Mouse (Mus musculus): ENCODE measurements around the gene Ndst2. TPM values are rescaled to one million over a fixed set of nuclear protein-coding genes. Genes with fewer than 3 reads are reported as not detected.

The Ndst2 gene
- total RNA-seq, 2 experiments from 2014 or later, result 10.6 to 10.8 TPM

- intact Hi-C loops (cut with DNase I), result no loop called here
- DNase-seq, result no peak
Measured at GRCm38 (mm10) chr14:20702096-20702740, 32.1 kb downstream of the Ndst2 start.

DNA sequence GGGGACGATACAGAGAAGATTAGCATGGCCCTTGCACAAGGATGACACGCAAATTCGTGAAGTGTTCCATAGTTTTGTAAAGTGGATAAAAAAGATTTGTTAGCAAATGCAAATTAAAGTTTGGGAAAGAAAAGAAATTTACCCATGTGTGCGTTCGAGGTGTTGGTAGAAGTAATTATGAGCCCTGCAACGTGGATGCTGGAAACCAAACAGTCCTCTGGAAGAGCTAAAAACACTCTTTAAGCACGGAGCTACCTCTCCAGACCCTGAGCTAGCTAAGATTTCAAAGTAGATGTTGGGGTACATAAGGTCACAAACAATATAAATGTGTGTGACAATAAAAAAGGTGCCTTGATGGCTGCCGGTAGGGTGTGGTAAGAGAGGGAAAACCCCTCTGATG lies 32.8 kb downstream of the Ndst2 start:
- no peak for DNase-seq
- intact Hi-C loops (cut with DNase I), result no loop called here

- intact Hi-C loops (cut with DNase I), result no loop called here
- DNase-seq, result no peak
Measured at GRCm38 (mm10) chr14:20700362-20700761, 34.0 kb downstream of the Ndst2 start.

DNA sequence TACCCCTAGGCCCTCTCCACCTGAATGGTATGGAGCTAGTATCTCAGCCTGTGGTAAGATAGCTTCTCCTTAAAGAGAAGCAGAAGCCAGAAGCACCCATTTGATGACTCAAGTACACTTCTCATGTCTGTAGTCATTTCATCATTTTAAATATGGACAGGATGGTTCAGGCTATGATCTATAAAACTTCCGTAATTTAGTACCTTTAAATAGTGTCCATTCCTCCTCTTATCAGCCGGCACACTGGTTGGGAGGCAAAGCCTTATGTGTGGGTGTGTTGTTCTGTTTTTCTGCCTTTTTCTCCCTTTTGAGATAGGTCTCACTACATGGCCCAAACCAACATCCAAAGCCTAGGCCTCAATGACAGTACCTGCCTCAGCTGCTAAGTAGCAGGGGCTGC lies 35.8 kb downstream of the Ndst2 start:
- intact Hi-C loops (cut with DNase I), result no loop called here
- DNase-seq, result no peak

- intact Hi-C loops (cut with DNase I), result no loop called here
- peak; percentile 35 to 36 for DNase-seq
Measured at GRCm38 (mm10) chr14:20696986-20697385, 37.4 kb downstream of the Ndst2 start.

DNA sequence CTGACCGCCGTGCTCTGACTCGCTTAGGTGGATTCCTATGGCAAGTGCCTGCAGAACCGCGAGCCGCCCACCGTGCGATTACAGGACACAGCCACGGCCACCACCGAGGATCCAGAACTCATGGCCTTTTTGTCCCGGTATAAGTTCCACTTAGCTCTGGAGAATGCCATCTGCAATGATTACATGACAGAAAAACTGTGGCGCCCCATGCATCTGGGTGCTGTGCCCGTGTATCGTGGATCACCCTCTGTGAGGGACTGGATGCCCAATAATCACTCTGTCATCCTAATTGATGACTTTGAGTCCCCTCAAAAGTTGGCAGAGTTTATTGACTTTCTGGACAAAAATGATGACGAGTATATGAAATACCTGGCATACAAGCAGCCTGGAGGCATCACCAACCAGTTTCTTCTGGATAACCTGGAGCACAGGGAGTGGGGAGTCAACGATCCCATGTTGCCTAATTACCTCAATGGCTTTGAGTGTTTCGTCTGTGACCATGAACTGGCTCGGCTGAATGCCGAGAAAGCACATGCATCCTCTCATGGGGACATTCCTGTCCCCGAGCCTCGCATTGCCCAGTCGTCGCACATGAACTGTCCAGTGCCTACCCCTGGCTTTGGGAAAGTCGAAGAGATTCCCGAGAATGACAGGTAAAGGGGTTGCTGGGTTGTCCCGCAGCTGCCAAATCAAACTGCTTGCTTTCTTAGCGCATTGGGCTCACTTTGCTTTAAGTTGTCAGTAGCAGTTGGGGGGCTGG lies 38.4 kb downstream of the Ndst2 start:
- intact Hi-C loops (cut with DNase I), result no loop called here
- peak in 1 of 2 experiments; percentile 30 for DNase-seq

DNA sequence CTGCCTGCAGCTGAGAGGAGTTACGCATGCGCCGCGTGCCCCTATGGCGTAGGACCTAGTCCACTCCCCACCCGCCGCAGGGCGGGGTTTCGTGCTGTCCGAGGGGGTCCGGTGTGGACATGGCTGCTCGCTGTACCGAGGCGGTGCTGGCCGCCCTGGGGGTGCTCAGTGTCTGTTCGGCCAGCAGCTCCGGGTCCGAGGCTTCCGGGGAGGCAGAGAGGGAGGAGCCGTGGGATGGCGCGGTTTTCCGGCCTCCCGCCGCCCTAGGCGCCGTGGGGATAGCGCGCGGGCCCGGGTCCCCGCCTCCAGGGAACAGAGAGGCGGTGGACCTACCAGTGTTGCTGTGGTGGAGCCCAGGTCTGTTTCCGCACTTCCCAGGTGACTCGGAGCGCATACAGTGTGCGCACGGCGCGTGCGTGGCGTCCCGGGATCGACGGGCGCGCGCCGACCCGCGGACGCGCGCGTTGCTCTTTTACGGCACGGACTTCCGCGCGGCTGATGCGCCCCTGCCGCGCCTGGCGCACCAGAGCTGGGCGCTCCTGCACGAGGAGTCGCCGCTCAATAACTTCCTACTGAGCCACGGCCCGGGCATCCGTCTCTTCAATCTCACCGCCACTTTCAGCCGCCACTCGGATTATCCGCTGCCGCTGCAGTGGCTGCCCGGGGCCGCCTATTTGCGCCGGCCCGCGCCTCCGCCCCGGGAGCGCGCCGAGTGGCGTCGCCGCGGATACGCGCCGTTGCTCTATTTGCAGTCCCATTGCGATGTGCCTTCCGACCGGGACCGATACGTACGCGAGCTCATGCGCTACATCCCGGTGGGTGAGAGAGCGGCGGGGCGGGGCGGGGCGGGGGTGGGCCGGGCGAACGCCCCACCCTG lies 39.2 kb downstream of the Ndst2 start, which contains the start of gene Fut11:
Gene Fut11 (plus strand): TSS at position 85 of the 877 bp plus-strand sequence.
- intact Hi-C loops (cut with DNase I), result loop anchor here (5.0 kb wide), 1 partner anchor 53 kb away; the partner anchor contains the start of gene Usp54

GRCm38 (mm10) chr14:20694185-20694883 lies 40.0 kb downstream of the Ndst2 start:
- intact Hi-C loops (cut with DNase I), result loop anchor here (5.0 kb wide), 1 partner anchor 52 kb away; the partner anchor contains the start of gene Usp54
- peak in 1 of 2 experiments; percentile 23 for DNase-seq

More for the DNA sequence above, 39.2 kb downstream of the Ndst2 start, which contains the start of gene Fut11:
- peak; percentile 84 to 85 for DNase-seq

- intact Hi-C loops (cut with DNase I), result loop anchor here (2.0 to 5.0 kb wide), 2 partner anchors 19 to 51 kb away; partner anchors contain the start of genes Sec24c and Usp54
- DNase-seq, result no peak
Measured at GRCm38 (mm10) chr14:20693589-20694101, 40.7 kb downstream of the Ndst2 start.

GRCm38 (mm10) chr14:20691772-20692171 lies 42.6 kb downstream of the Ndst2 start:
- intact Hi-C loops (cut with DNase I), result loop anchor here (2.0 to 5.0 kb wide), 2 partner anchors 17 to 49 kb away; partner anchors contain the start of genes Sec24c and Usp54

DNA sequence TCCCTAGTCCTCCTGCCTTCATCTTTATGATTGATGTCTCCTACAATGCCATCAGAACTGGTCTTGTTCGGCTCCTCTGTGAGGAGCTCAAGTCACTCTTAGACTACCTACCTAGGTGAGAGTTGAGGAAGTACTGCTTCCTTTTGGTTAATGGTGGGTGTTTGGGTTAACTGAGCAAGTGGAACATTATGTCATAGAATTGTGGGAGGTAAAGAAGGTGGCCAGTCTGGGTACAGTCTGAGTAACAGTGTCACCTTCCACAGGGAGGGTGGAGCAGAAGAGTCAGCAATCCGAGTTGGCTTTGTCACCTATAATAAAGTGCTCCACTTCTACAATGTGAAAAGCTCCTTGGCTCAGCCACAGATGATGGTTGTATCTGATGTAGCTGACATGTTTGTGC lies 45.4 kb downstream of the Ndst2 start:
- intact Hi-C loops (cut with DNase I), result no loop called here

More at GRCm38 (mm10) chr14:20691772-20692171, 42.6 kb downstream of the Ndst2 start:
- DNase-seq, result no peak

DNA sequence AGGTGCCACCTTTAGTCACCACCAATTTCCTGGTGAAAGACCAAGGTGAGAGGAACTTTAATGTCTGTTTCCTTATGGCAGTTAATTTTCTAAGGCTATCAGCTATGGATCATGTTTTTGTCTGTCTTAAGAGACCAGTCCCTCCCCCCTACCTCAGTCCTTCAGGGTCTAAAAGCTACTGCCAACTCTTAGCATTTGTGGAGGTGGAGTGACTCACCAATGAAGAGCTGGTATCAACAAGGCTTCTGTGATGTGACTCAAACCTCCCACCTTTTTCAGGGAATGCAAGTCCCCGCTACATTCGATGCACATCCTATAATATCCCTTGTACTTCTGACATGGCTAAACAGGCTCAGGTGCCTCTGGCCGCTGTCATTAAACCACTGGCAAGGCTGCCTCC lies 47.8 kb downstream of the Ndst2 start:
- intact Hi-C loops (cut with DNase I), result no loop called here
- DNase-seq, result no peak

More for the DNA sequence above, 45.4 kb downstream of the Ndst2 start:
- DNase-seq, result no peak

DNA sequence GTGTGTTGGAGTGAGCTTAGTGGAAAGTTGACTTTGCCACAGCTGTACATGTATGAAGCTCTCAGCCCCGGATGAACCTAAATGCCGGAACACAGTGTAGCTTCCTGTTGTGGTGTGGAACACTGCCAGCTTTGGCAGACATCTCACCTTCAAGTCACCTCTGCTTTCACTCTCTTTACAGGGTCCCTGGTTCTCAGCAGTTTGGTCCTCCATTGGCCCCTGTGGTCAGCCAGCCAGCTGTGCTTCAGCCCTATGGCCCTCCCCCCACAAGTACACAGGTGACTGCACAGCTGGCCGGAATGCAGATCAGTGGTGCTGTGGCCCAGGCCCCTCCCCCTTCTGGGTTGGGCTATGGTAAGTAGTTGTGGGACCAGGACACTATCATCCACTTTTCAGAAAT lies 51.9 kb downstream of the Ndst2 start:
- intact Hi-C loops (cut with DNase I), result no loop called here
- no peak for DNase-seq

GRCm38 (mm10) chr14:20681742-20682141 lies 52.6 kb downstream of the Ndst2 start:
- intact Hi-C loops (cut with DNase I), result no loop called here
- no peak for DNase-seq

DNA sequence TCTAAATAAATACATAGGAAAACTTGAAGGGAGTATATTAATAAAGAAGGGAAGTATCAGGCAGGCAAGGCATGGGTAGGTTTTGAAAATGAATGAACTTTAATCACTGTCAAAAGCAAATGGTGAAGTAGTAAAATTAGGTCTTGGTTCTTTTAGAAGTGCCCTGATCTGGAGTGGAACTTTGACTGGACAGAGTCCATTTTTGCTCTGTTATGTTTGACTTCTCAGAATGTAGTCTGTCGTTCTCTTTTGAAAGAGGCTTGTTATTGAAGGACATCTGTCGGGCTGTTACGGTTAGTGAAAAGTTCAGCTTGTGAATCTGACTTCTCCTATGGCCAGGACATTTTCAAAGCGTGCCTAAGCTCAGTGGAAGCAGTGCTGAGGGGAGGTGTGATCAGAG lies 56.5 kb downstream of the Ndst2 start:
- intact Hi-C loops (cut with DNase I), result loop anchor here (10.0 kb wide), 1 partner anchor 203 kb away; no protein-coding TSS in a partner anchor

GRCm38 (mm10) chr14:20674064-20674833 lies 60.1 kb downstream of the Ndst2 start, which contains the start of gene Sec24c:
Sec24c (plus strand) TSS chr14:20674308.
- intact Hi-C loops (cut with DNase I), result loop anchor here (2.0 to 10.0 kb wide), 2 partner anchors 19 to 199 kb away; no protein-coding TSS in a partner anchor
- DNase-seq, result peak; percentile 98 to 99

More for the DNA sequence above, 56.5 kb downstream of the Ndst2 start:
- DNase-seq, result no peak

DNA sequence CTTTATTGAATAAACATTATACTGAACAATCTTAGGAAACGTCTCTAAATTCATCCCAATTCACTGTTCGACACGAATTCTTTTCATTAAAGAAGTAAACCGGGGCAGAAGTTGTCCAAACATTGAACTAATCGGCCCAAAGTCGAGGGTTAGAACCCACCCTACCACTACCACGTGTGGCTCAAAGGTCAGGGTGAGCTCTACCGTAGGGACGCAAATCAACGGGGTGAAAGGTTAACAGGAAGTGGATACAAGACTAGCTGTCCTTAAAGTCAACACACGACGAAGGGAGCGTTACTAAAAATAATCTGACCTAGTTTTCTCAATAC lies 60.7 kb downstream of the Ndst2 start:
- DNase-seq, result peak; percentile 53 to 64
- intact Hi-C loops (cut with DNase I), result loop anchor here (2.0 to 10.0 kb wide), 2 partner anchors 19 to 199 kb away; no protein-coding TSS in a partner anchor

Measured in heart, postnatal 36 days (tissue).